Mouse (Mus musculus): ENCODE data around the gene Depdc5.
"Not testable (repeated sequence)": the region's sequence is repeated elsewhere in the genome, so short reads cannot be mapped to it uniquely, and the experiment has no call there.

The Depdc5 gene

GRCm38 (mm10) chr5:33030425-33031175, 167.1 kb downstream of the Depdc5 start:
- peak; percentile 54 for DNase-seq (ENCODE audit: low read depth, low spot score)

DNA sequence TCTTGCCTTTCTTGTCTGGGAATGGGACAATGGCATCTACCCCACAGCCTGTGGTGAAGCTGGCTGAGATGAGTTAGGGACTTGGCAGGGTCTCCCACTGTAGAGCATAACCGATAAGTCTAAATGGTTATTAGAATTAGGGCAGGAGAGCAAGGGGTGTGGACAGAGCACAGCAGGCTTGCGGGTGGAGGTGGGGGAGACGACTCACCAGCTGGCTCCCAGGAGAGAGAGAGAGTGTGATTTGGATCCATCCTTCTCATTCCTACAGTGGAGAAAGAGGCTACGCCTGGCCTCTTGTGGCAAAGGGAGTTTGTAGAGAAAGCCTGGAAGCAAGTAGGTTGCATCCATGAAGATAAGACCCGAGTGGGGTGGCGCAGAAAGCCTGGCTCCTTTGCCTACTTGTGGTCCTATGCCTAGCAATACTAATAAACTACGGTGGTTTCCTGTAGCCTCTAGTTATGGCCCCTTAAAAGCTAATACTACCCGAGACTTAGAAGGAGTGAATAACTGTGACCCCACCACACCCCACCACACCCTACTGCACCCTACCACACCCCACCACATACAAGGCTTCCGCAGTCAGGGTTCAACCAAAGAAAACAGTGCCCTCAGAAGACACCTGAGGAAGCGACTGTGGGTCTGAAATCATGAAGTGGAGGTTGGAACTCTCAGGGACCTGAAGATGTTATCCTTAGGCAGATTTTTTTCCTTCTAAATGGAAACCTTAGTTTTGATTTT, 168.7 kb downstream of the Depdc5 start:
- no peak for DNase-seq (ENCODE audit: low read depth, low spot score)

DNA sequence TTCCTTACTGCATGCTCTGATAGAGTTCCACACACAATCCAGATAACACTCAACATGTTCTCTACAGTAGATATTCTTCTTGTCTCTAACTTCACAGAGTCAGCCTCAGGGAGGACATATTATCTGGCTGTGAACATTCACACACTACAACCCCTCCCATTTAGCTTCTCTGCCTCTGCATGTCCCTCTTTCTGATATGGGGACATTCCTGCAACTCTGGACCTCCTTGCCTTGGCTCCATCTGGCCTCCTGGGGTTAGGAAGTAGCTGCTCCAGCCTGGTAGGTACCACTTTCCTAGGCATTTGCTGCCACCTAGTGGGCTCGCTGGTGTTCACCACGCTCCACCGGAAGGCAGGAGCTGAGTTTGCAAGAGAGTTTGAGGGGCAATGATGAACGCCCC, 169.6 kb downstream of the Depdc5 start:
- peak; percentile 88 for DNase-seq (ENCODE audit: low read depth, low spot score)

- DNase-seq (ENCODE audit: low read depth, low spot score), result not testable (repeated sequence)
These were observed 170.1 kb downstream of the Depdc5 start for GRCm38 (mm10) chr5:33033633-33034032.

DNA sequence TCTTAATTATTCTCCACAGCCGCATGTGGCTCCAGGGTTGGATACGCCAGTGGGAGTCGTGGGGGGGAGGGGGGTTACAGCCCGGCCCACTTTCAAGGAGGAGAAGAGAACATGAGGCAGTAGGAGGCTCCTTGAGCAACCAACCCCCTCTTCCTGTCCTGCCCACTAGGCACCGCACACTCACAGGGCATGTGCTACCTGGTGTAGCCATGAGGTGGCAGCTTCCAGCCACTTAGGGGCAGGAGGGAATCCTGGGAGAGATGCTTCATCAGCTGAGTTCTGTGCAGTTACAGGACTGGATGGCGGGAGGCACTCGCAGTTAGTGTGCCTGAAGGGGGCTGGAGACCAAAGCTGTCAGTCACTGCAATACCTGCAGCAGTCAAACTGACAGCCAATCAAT, 170.6 kb downstream of the Depdc5 start:
- peak; percentile 26 for DNase-seq (ENCODE audit: low read depth, low spot score)

- no peak for DNase-seq (ENCODE audit: low read depth, low spot score)
These were observed 171.4 kb downstream of the Depdc5 start for GRCm38 (mm10) chr5:33034916-33035315.

DNA sequence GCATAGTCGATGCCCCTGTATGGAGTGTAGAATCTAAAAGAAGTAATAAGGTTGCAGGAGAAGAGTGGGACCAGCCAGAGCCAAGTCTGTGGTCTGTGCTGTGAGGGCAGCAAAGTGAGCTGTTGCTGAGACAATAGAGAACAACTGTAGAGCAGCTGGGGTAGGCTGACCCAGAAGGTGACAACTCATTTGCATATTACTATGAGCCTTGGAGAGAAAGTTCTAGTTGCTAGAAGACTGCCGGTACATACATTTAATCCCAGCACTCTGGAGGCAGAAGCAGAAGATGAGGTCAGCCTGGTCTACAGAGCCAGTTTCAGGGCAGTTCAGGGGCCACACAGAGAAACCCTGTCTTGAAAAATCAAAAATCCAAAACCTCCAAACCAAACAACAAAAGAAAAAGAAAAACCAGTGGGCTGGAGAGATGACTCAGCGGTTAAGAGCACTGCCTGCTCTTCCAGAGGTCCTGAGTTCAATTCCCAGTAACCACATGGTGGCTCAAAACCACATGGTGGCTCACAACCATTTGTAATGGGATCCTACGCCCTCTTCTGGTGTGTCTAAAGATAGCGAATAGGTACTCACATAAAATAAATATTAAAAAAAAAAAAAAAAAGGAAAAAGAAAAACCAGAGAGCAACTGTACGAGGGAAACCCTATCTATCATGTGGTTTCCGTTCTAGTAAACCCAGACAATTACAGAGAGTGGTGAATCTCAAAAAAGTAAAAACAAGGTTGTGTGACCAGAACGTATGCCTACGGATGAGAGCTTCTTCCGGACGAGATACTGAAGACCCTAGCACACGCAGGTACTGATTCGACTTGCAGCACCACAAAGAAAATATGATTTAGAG, 175.4 kb downstream of the Depdc5 start:
- DNase-seq (ENCODE audit: low read depth, low spot score), result no peak

- DNase-seq (ENCODE audit: low read depth, low spot score), result peak; percentile 82
These were observed 176.0 kb downstream of the Depdc5 start for GRCm38 (mm10) chr5:33039510-33039911.

DNA sequence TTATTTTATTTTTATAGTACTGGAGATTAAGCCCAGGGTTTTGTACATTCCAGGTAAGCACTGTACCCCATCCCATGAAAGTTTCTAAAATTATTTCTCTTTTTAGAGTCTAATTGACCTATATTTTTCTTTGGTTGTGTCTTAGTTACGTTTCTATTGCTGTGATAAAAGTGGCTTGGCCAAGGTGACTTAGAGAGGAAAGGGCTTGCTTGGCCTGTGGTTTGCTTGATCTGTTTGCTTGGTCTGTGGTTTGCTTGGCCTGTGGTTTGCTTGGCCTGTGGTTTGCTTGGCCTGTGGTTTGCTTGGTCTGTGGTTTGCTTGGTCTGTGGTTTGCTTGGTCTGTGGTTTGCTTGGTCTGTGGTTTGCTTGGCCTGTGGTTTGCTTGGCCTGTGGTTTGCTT, 177.2 kb downstream of the Depdc5 start:
- not testable (repeated sequence) for DNase-seq (ENCODE audit: low read depth, low spot score)

GRCm38 (mm10) chr5:33043397-33043796, 179.9 kb downstream of the Depdc5 start:
- DNase-seq (ENCODE audit: low read depth, low spot score), result no peak
